Mouse (Mus musculus): ENCODE measurements around the gene Cyp2d10.

GRCm38 (mm10) chr15:82443658-82444057 lies 36.7 kb upstream of the Cyp2d10 start:
- TF ChIP-seq POLR2A (IDR thresholded peaks at IDR 0.05; ENCODE audit: low read depth, low read length) (no peak), CTCF (IDR thresholded peaks at IDR 0.05; ENCODE audit: extremely low read depth, insufficient read length, insufficient replicate concordance, low read depth, low read length) (no peak)
